Mouse (Mus musculus): ENCODE results near the gene Shisal1.

GRCm38 (mm10) chr15:84395341-84396067 lies 51.4 kb downstream of the Shisal1 start:
- TF ChIP-seq GATA1 (IDR thresholded peaks at IDR 0.05; ENCODE audit: borderline replicate concordance, low read length), result no peak
- TF ChIP-seq FLI1 (IDR thresholded peaks at IDR 0.05; ENCODE audit: low read length), result no peak

All from megakaryocyte, embryonic 14.5 days (primary cell).